Mouse (Mus musculus): ENCODE measurements around the gene Slc38a2. TPM values are rescaled to one million over a fixed set of nuclear protein-coding genes. Genes with fewer than 3 reads are reported as not detected.
A peak's percentile ranks its signal among the peaks of the same experiment; 100 is the strongest.

Gene Slc38a2
- polyA plus RNA-seq, 1 experiment: 83.9 TPM

GRCm38 (mm10) chr15:96740865-96741561 is 41.5 kb upstream of the Slc38a2 start:
- H3K4me3 ChIP-seq (ENCODE audit: insufficient read depth, low read length): no peak overlapping the region
- peaks cover 32% of the 10 kb centered on the region for H3K4me1 ChIP-seq (ENCODE audit: control insufficient read depth, insufficient read depth, low read length)
- H3K27ac ChIP-seq (ENCODE audit: insufficient read depth, low read depth, low read length): no peak overlapping the region
- TF ChIP-seq POLR2A (IDR thresholded peaks at IDR 0.05; ENCODE audit: borderline replicate concordance, low read depth, low read length) (no peak), CTCF (IDR thresholded peaks at IDR 0.05; ENCODE audit: low read depth, low read length) (no peak)

- H3K4me3 ChIP-seq (ENCODE audit: insufficient read depth, low read length): no peak overlapping the region
- peaks cover 40% of the 10 kb centered on the region for H3K4me1 ChIP-seq (ENCODE audit: control insufficient read depth, insufficient read depth, low read length)
- H3K27ac ChIP-seq (ENCODE audit: insufficient read depth, low read depth, low read length): no peak overlapping the region
- TF ChIP-seq CTCF (IDR thresholded peaks at IDR 0.05; ENCODE audit: low read depth, low read length) (no peak), POLR2A (IDR thresholded peaks at IDR 0.05; ENCODE audit: borderline replicate concordance, low read depth, low read length) (no peak)
These were observed 40.6 kb upstream of the Slc38a2 start for GRCm38 (mm10) chr15:96740091-96740490.

GRCm38 (mm10) chr15:96736663-96737385 is 37.3 kb upstream of the Slc38a2 start:
- Histone ChIP-seq H3K4me1 (ENCODE audit: control insufficient read depth, insufficient read depth, low read length) (peaks cover 31% of the 10 kb centered on the region), H3K27ac (ENCODE audit: insufficient read depth, low read depth, low read length) (no peak overlapping the region), H3K4me3 (ENCODE audit: insufficient read depth, low read length) (no peak overlapping the region)
- TF ChIP-seq CTCF (IDR thresholded peaks at IDR 0.05; ENCODE audit: low read depth, low read length) (no peak), POLR2A (IDR thresholded peaks at IDR 0.05; ENCODE audit: borderline replicate concordance, low read depth, low read length) (no peak)

- H3K4me3 ChIP-seq (ENCODE audit: insufficient read depth, low read length): no peak overlapping the region
- peak overlapping the region; percentile 14; the same call in 1 of the 2 replicates for H3K27ac ChIP-seq (ENCODE audit: insufficient read depth, low read depth, low read length)
- TF ChIP-seq CTCF (IDR thresholded peaks at IDR 0.05; ENCODE audit: low read depth, low read length) (no peak), POLR2A (IDR thresholded peaks at IDR 0.05; ENCODE audit: borderline replicate concordance, low read depth, low read length) (no peak)
- H3K4me1 ChIP-seq (ENCODE audit: control insufficient read depth, insufficient read depth, low read length): peaks cover 31% of the 10 kb centered on the region
These were observed 36.1 kb upstream of the Slc38a2 start for GRCm38 (mm10) chr15:96735562-96736160.

- TF ChIP-seq CTCF (IDR thresholded peaks at IDR 0.05; ENCODE audit: low read depth, low read length) (no peak), POLR2A (IDR thresholded peaks at IDR 0.05; ENCODE audit: borderline replicate concordance, low read depth, low read length) (no peak)
- Histone ChIP-seq H3K4me1 (ENCODE audit: control insufficient read depth, insufficient read depth, low read length) (peaks cover 32% of the 10 kb centered on the region), H3K27ac (ENCODE audit: insufficient read depth, low read depth, low read length) (no peak overlapping the region), H3K4me3 (ENCODE audit: insufficient read depth, low read length) (no peak overlapping the region)
These were observed 34.9 kb upstream of the Slc38a2 start for GRCm38 (mm10) chr15:96734423-96734822.

GRCm38 (mm10) chr15:96730416-96730815 is 30.9 kb upstream of the Slc38a2 start:
- no peak overlapping the region for H3K4me3 ChIP-seq (ENCODE audit: insufficient read depth, low read length)

GRCm38 (mm10) chr15:96729785-96730184 is 30.3 kb upstream of the Slc38a2 start:
- no peak for TF ChIP-seq CTCF (IDR thresholded peaks at IDR 0.05; ENCODE audit: low read depth, low read length)
- no peak for TF ChIP-seq POLR2A (IDR thresholded peaks at IDR 0.05; ENCODE audit: borderline replicate concordance, low read depth, low read length)
- Histone ChIP-seq H3K27ac (ENCODE audit: insufficient read depth, low read depth, low read length) (no peak overlapping the region), H3K4me3 (ENCODE audit: insufficient read depth, low read length) (no peak overlapping the region), H3K4me1 (ENCODE audit: control insufficient read depth, insufficient read depth, low read length) (peaks cover 19% of the 10 kb centered on the region)

More at GRCm38 (mm10) chr15:96730416-96730815, 30.9 kb upstream of the Slc38a2 start:
- Histone ChIP-seq H3K4me1 (ENCODE audit: control insufficient read depth, insufficient read depth, low read length) (peaks cover 22% of the 10 kb centered on the region), H3K27ac (ENCODE audit: insufficient read depth, low read depth, low read length) (no peak overlapping the region)
- TF ChIP-seq CTCF (IDR thresholded peaks at IDR 0.05; ENCODE audit: low read depth, low read length) (no peak), POLR2A (IDR thresholded peaks at IDR 0.05; ENCODE audit: borderline replicate concordance, low read depth, low read length) (no peak)

GRCm38 (mm10) chr15:96728993-96729392 is 29.5 kb upstream of the Slc38a2 start:
- H3K27ac ChIP-seq (ENCODE audit: insufficient read depth, low read depth, low read length): no peak overlapping the region
- H3K4me3 ChIP-seq (ENCODE audit: insufficient read depth, low read length): no peak overlapping the region
- H3K4me1 ChIP-seq (ENCODE audit: control insufficient read depth, insufficient read depth, low read length): peaks cover 14% of the 10 kb centered on the region
- TF ChIP-seq POLR2A (IDR thresholded peaks at IDR 0.05; ENCODE audit: borderline replicate concordance, low read depth, low read length): no peak
- no peak for TF ChIP-seq CTCF (IDR thresholded peaks at IDR 0.05; ENCODE audit: low read depth, low read length)

GRCm38 (mm10) chr15:96728346-96728745 is 28.8 kb upstream of the Slc38a2 start:
- Histone ChIP-seq H3K4me3 (ENCODE audit: insufficient read depth, low read length) (no peak overlapping the region), H3K4me1 (ENCODE audit: control insufficient read depth, insufficient read depth, low read length) (peaks cover 9% of the 10 kb centered on the region; the same call in 1 of the 2 replicates), H3K27ac (ENCODE audit: insufficient read depth, low read depth, low read length) (no peak overlapping the region)
- TF ChIP-seq POLR2A (IDR thresholded peaks at IDR 0.05; ENCODE audit: borderline replicate concordance, low read depth, low read length) (no peak), CTCF (IDR thresholded peaks at IDR 0.05; ENCODE audit: low read depth, low read length) (no peak)

- no peak for TF ChIP-seq POLR2A (IDR thresholded peaks at IDR 0.05; ENCODE audit: borderline replicate concordance, low read depth, low read length)
- TF ChIP-seq CTCF (IDR thresholded peaks at IDR 0.05; ENCODE audit: low read depth, low read length): no peak
- Histone ChIP-seq H3K4me1 (ENCODE audit: control insufficient read depth, insufficient read depth, low read length) (peaks cover 16% of the 10 kb centered on the region), H3K4me3 (ENCODE audit: insufficient read depth, low read length) (no peak overlapping the region), H3K27ac (ENCODE audit: insufficient read depth, low read depth, low read length) (no peak overlapping the region)
These were observed 25.0 kb upstream of the Slc38a2 start for GRCm38 (mm10) chr15:96724506-96724905.
